Mouse (Mus musculus): ENCODE data around the gene Wars. TPM values are rescaled to one million over a fixed set of nuclear protein-coding genes. Genes with fewer than 3 reads are reported as not detected.

The Wars gene
- 65.8 TPM for polyA plus RNA-seq (2012; fragmentation: generic; extraction: Trizol)
- long read RNA-seq, experiment 1, transcript Wars-201 (10 exons, 2,831 nt): major isoform, 46 of 67 reads
- long read RNA-seq, experiment 1, partial matches to known transcripts: 7 of 67 reads
- long read RNA-seq, experiment 1, other reads (novel, unspliced or antisense): 14 of 67 reads
- long read RNA-seq, experiment 2, transcript Wars-201 (10 exons, 2,831 nt): major isoform, 1,135 of 1,282 reads
- long read RNA-seq, experiment 2, partial matches to known transcripts: 33 of 1,282 reads
- long read RNA-seq, experiment 2, other reads (novel, unspliced or antisense): 113 of 1,282 reads

DNA sequence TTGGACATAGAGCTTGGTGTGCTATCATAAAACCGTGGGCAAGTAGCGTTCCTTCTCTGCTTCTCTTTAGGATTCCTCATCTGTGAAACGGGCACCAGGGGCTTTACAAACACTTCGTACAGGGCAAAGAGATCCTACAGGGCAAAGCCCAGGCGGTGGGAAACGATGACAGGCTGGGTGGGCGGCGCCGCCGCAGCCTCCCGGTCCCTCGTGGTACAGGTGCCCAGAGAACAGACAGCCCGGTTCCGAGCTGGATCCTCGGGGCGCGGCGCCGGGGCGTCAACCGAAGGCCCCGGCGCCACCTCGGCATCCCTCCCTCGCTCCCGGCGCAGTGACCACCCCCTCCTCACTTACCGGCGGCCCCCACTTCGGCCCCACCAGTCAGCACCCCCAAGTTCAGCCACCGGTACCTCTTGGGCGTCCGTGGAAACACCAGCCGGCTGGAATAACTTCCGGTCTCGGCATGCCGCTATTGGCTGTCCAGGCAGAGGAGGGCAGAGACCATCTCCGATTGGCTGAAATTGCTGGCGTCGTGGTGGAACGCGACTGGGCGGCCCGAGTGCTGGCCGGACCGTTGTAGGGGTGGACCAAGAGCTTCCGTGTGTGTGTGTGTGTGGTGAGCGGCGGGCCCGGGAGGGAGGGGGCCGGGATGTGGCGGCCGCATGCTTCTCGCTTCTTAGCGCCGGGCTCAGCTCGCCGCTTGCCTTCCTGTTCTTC, at the start of gene Wars:
Wars (minus strand) TSS at position 460 of the 717 bp plus-strand sequence.
- H3ac ChIP-seq (ENCODE audit: control insufficient read depth, insufficient read length, low read depth): peak within 1 kb of the TSS; percentile 88
- no peaks in the 10 kb centered on the region for H3K27me3 ChIP-seq (ENCODE audit: control insufficient read depth, insufficient read depth, insufficient read length)
- H3K79me3 ChIP-seq (ENCODE audit: low read depth): peaks cover 28% of the 10 kb centered on the region
- TF ChIP-seq CEBPB (IDR thresholded peaks at IDR 0.05; ENCODE audit: low read depth) (no peak), FOSL1 (IDR thresholded peaks at IDR 0.05; ENCODE audit: insufficient read depth, low read length, poor library complexity, severe bottlenecking) (no peak), USF1 (IDR thresholded peaks at IDR 0.05; ENCODE audit: low read depth) (no peak), MAX (IDR thresholded peaks at IDR 0.05) (peak; percentile 52), CTCF (IDR thresholded peaks at IDR 0.05; ENCODE audit: control insufficient read depth, insufficient read depth, insufficient read length) (no peak), MYOG (IDR thresholded peaks at IDR 0.05; ENCODE audit: control insufficient read depth, extremely low read depth, insufficient read length) (no peak)
- peak within 1 kb of the TSS; percentile 79 for H3K4me3 ChIP-seq (ENCODE audit: insufficient read depth, poor library complexity, severe bottlenecking)
- H3K79me2 ChIP-seq (ENCODE audit: control insufficient read depth, insufficient read depth): peaks cover 61% of the 10 kb centered on the region
- H3K36me3 ChIP-seq (ENCODE audit: control insufficient read depth, insufficient read depth): peaks cover 33% of the 10 kb centered on the region

DNA sequence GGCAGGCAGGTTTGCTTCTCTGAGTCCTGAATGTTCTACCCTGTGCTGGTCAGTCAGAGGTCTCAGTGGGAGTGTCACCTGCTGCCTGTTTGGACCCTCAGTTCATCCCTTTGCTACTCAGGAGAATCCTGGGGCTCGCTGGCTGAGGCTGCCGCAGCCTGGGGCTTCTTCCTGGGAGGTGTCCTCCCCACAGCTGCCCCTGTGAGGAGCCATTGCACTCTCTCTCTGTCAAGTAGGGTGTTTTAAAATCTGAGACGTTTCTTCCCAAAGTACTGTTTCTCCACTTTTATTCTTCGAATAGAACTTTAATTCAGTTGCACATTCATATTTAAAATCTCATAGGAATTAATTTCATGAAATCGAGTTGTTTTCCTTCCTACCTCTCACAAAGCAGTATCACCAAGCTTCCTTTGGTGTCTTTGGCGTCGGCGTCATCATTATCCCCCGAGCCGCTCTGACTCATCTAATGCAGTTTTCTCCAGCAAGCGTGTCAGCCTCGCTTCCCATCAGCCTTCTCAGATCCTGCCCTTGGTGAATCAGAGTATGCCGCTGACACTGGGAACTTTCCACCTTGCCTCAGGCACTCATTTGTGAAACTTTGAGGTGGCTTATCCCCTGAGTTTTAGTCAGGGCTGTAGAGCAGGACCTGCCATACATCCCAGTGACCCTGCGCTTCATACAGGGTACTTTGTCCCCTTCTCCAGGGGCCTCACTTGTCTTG, 48.4 kb upstream of the Wars start:
- H3K79me3 ChIP-seq (ENCODE audit: low read depth): no peaks in the 10 kb centered on the region
- no peak for TF ChIP-seq FOSL1 (IDR thresholded peaks at IDR 0.05; ENCODE audit: insufficient read depth, low read length, poor library complexity, severe bottlenecking)
- peak; percentile 39 for TF ChIP-seq MAX (IDR thresholded peaks at IDR 0.05)
- no peak for TF ChIP-seq MYOD1 (IDR thresholded peaks at IDR 0.05; ENCODE audit: control insufficient read depth, insufficient read length, low read depth)

DNA sequence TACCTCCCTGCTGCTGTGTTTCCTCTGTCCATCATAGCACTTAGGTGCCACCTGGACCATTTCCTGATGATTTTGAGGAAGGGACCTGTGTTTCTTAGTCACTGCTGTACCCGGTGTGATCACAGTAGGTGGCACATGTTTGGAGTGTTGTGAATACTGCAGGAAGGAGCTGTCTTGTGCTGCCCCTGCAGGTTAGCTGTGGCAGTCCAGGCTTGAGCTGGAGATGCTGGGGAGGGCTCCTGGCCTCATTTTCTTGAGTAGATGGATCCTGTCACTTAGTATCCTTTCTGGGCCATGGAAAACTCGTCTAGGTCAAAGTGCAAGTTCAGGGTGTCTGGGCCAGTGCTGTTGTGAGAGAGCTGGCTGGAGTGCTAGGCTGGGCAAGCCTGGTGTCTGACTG, 47.3 kb upstream of the Wars start:
- TF ChIP-seq CEBPB (IDR thresholded peaks at IDR 0.05; ENCODE audit: low read depth) (no peak), MAX (IDR thresholded peaks at IDR 0.05) (no peak), MYOG (IDR thresholded peaks at IDR 0.05; ENCODE audit: control insufficient read depth, extremely low read depth, insufficient read length) (no peak), USF1 (IDR thresholded peaks at IDR 0.05; ENCODE audit: low read depth) (no peak), FOSL1 (IDR thresholded peaks at IDR 0.05; ENCODE audit: insufficient read depth, low read length, poor library complexity, severe bottlenecking) (no peak), MYOD1 (IDR thresholded peaks at IDR 0.05; ENCODE audit: control insufficient read depth, insufficient read length, low read depth) (no peak), CTCF (IDR thresholded peaks at IDR 0.05; ENCODE audit: control insufficient read depth, insufficient read depth, insufficient read length) (no peak)
- H3K79me3 ChIP-seq (ENCODE audit: low read depth): no peaks in the 10 kb centered on the region
- no peaks in the 10 kb centered on the region for H3K79me2 ChIP-seq (ENCODE audit: control insufficient read depth, insufficient read depth)
- no peak overlapping the region for H3ac ChIP-seq (ENCODE audit: control insufficient read depth, insufficient read length, low read depth)
- H3K4me3 ChIP-seq (ENCODE audit: insufficient read depth, poor library complexity, severe bottlenecking): no peak overlapping the region
- H3K36me3 ChIP-seq (ENCODE audit: control insufficient read depth, insufficient read depth): no peaks in the 10 kb centered on the region
- H3K27me3 ChIP-seq (ENCODE audit: control insufficient read depth, insufficient read depth, insufficient read length): no peaks in the 10 kb centered on the region

More for the DNA sequence above, 48.4 kb upstream of the Wars start:
- H3K36me3 ChIP-seq (ENCODE audit: control insufficient read depth, insufficient read depth): no peaks in the 10 kb centered on the region
- no peaks in the 10 kb centered on the region for H3K27me3 ChIP-seq (ENCODE audit: control insufficient read depth, insufficient read depth, insufficient read length)
- H3K4me3 ChIP-seq (ENCODE audit: insufficient read depth, poor library complexity, severe bottlenecking): no peak overlapping the region
- no peaks in the 10 kb centered on the region for H3K79me2 ChIP-seq (ENCODE audit: control insufficient read depth, insufficient read depth)
- H3ac ChIP-seq (ENCODE audit: control insufficient read depth, insufficient read length, low read depth): no peak overlapping the region

DNA sequence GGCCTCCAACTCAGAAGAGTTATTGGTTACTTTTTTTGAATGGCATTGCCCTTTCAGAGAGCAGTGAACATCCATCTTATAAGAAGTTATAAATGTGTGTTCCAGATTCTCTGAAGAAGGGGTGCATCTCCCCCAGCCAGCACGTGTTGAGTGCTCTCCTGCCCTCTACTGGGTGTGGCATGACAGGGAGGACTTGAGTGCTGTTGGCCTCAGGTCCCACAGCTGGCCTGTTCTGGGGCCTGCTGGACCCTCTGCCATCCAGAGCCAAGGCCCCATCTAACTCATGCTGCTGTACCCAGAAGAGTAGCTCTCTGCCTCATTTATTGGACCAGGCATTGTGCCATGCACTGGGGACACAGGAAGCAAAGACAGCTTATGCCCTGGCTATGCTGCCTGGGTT, 46.3 kb upstream of the Wars start:
- Histone ChIP-seq H3K36me3 (ENCODE audit: control insufficient read depth, insufficient read depth) (no peaks in the 10 kb centered on the region), H3K4me3 (ENCODE audit: insufficient read depth, poor library complexity, severe bottlenecking) (no peak overlapping the region), H3K79me3 (ENCODE audit: low read depth) (no peaks in the 10 kb centered on the region), H3K79me2 (ENCODE audit: control insufficient read depth, insufficient read depth) (no peaks in the 10 kb centered on the region), H3ac (ENCODE audit: control insufficient read depth, insufficient read length, low read depth) (no peak overlapping the region), H3K27me3 (ENCODE audit: control insufficient read depth, insufficient read depth, insufficient read length) (no peaks in the 10 kb centered on the region)
- TF ChIP-seq CTCF (IDR thresholded peaks at IDR 0.05; ENCODE audit: control insufficient read depth, insufficient read depth, insufficient read length) (no peak), MYOD1 (IDR thresholded peaks at IDR 0.05; ENCODE audit: control insufficient read depth, insufficient read length, low read depth) (no peak), MYOG (IDR thresholded peaks at IDR 0.05; ENCODE audit: control insufficient read depth, extremely low read depth, insufficient read length) (no peak), FOSL1 (IDR thresholded peaks at IDR 0.05; ENCODE audit: insufficient read depth, low read length, poor library complexity, severe bottlenecking) (no peak), MAX (IDR thresholded peaks at IDR 0.05) (no peak), USF1 (IDR thresholded peaks at IDR 0.05; ENCODE audit: low read depth) (no peak), CEBPB (IDR thresholded peaks at IDR 0.05; ENCODE audit: low read depth) (no peak)

DNA sequence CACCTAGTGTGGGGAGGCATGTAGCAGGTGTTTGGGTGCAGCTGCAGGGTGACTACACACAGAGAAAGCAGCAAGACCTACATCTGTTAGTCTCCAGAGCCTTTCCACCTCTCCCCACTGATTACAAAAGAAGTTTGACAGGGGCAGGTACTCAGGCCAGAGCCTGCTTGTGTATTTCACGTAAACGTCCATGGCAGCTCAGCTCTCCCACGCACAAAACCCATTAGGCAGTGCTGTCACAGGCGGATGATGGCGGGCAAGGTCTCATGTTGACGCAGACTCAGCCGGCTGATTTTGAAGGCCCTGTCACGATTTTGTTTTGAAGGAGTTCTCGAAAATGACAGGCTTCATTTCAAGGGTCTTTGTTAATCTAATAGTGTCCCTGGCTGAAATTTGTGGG, 45.3 kb upstream of the Wars start:
- Histone ChIP-seq H3K79me2 (ENCODE audit: control insufficient read depth, insufficient read depth) (no peaks in the 10 kb centered on the region), H3K36me3 (ENCODE audit: control insufficient read depth, insufficient read depth) (no peaks in the 10 kb centered on the region), H3ac (ENCODE audit: control insufficient read depth, insufficient read length, low read depth) (no peak overlapping the region), H3K79me3 (ENCODE audit: low read depth) (no peaks in the 10 kb centered on the region), H3K27me3 (ENCODE audit: control insufficient read depth, insufficient read depth, insufficient read length) (no peaks in the 10 kb centered on the region), H3K4me3 (ENCODE audit: insufficient read depth, poor library complexity, severe bottlenecking) (no peak overlapping the region)
- TF ChIP-seq FOSL1 (IDR thresholded peaks at IDR 0.05; ENCODE audit: insufficient read depth, low read length, poor library complexity, severe bottlenecking) (no peak), MYOD1 (IDR thresholded peaks at IDR 0.05; ENCODE audit: control insufficient read depth, insufficient read length, low read depth) (no peak), CTCF (IDR thresholded peaks at IDR 0.05; ENCODE audit: control insufficient read depth, insufficient read depth, insufficient read length) (no peak), USF1 (IDR thresholded peaks at IDR 0.05; ENCODE audit: low read depth) (no peak), MYOG (IDR thresholded peaks at IDR 0.05; ENCODE audit: control insufficient read depth, extremely low read depth, insufficient read length) (no peak)
